Mouse (Mus musculus): ENCODE data around the gene Camsap2.
A peak's percentile ranks its signal among the peaks of the same experiment; 100 is the strongest.

Camsap2 gene

GRCm38 (mm10) chr1:136255174-136255573, 90.7 kb downstream of the Camsap2 start:
- DNase-seq = no peak

GRCm38 (mm10) chr1:136254503-136255065, 91.3 kb downstream of the Camsap2 start:
- no peak for DNase-seq

GRCm38 (mm10) chr1:136253472-136253871, 92.4 kb downstream of the Camsap2 start:
- DNase-seq = no peak

DNA sequence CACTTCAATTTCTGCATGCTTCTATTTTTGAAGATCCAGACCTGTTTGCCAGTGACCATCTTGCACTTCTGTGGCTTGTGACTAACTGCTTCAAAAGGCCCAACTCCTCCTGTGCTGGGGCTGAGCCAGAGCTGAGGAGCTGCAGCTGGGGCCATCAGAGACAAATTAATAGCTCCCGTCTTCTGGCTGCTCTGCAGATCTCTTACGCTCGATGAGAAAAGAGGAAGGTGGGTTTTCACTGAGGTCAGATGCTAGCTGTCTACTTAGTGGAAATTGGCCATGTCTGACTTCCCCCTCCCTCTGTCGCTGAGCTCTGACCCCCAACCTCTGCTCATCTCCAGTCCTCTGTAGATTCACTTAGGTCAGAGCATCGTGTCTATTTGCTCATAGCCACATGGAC, 96.2 kb downstream of the Camsap2 start:
- no peak for DNase-seq

DNA sequence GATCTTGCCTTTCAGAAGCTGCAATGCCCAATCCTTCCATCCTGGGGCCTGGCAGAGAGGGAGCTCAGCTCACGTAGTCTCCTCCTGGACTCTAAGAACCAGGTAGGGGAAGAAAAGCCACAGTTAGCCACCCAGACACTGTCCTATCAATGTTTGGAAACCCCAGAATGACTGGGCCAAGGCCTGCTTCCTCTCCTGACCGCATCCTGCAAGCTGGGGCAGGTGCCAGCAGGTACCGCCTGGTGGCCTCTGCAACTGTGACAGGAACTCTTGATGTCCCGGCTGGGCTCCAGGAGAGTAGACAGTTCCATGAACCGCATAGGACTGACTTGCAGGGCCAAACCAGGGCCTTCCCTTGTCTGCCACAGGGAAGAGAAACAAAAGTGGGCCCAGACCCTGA, 98.5 kb downstream of the Camsap2 start:
- DNase-seq = no peak

GRCm38 (mm10) chr1:136244469-136244868, 101.4 kb downstream of the Camsap2 start:
- DNase-seq = no peak

GRCm38 (mm10) chr1:136241801-136242200, 104.1 kb downstream of the Camsap2 start:
- no peak for DNase-seq

DNA sequence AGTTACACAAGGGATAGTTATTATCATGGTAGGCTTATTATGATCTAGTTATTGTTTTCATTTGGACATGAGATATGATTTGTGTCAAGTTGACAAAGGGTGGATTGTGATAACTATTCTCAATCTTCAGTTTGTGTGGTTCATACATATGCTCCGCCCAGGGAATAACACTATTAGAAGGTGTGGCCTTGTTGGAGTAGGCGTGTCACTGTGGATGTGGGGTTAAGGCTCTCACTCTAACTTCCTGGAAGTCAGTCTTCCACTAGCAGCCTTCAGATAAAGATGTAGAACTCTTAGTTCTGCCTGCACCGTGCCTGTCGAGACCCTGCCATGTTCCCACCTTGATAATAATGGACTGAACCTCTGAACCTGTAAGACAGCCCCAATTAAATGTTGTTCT, 107.4 kb downstream of the Camsap2 start:
- DNase-seq = no peak

- no peak for DNase-seq
Observed at GRCm38 (mm10) chr1:136234595-136235092, 111.3 kb downstream of the Camsap2 start.

DNA sequence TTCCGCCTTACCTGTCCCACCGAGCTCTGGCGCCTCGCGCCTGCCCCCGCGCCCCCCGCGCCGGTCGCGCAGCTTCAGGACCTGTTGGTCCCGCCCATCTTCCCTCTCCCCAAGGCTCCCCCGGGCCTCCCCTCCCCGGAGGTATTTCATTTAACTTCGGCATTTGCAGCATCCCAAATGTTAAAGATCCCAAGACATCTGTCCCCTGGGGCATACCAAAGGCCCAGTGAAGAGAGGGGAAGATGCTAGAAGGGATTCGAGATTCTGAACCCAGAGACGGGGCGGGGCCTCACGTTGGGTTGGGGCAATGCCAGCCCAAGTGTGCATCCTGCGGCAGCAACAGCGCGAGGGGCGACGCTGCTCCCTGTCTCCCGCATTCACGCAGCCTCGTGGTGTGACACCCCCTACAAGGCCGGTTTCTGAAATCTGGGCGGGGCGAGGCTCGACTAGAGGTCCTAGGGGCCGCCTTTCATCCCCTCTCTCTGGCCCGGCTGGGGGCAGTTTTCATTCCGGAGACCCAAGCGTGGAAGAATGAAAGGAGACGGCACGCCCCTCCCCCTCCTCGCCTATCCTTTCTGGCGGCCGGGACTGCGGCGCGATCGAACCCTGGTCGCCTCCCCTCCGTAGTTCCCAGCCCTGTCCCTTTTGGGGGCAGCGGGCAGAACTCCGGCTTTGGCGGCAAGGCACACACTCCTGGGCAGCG, 111.9 kb downstream of the Camsap2 start, which contains the start of gene Inava:
Inava (minus strand) TSS at position 373 of the 703 bp plus-strand sequence.
- DNase-seq = peak; percentile 72

GRCm38 (mm10) chr1:136232986-136233790, 112.7 kb downstream of the Camsap2 start:
- DNase-seq = no peak

DNA sequence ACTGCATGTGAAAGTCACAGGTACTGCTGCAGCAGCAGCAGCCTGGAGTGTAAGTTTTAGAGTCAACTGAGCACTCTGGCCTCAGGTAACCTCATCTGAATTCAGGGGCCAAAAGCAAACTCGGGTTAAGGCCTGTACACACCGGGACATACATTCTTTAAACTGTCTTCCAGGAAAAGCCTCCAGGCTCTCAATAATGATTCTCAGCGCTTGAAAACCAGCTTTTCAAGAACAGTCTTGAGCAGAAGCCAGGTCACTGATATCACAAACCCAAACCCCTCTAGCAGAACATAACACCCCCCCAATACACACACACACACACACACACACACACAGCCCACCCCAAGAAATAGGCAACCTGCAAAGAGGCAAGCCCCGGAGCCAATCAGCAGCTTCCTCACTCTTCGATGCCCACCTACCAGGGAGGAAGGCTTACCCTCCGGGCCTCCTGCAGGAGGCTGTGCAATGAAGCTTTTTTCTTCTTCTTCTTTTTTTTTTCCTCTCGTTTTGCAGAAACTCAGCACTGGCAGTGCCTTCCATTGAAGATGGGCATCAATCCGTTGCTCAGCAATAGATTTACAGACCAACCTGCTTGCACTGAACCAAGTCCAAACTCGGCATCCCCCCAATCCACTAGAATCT, 113.5 kb downstream of the Camsap2 start:
- DNase-seq = no peak

DNA sequence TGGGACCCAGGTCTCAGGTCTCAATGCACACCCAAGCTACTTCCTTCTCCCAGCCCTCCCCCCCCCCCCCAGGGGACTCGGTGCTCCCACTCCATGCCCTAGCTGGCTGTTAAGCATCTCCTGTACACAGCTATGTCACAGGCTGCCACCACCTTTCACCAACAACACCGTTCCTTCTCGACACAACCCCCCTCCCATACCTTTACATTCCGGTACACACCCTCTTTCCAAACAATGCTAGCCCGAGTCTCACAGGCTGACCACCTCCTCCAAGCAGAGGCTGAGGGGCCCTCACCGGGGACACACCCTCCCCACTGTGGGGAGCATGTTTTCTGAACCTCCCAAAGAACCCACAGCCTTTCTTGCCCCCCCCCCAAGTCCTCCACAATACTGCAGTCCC, 114.3 kb downstream of the Camsap2 start:
- DNase-seq = no peak

DNA sequence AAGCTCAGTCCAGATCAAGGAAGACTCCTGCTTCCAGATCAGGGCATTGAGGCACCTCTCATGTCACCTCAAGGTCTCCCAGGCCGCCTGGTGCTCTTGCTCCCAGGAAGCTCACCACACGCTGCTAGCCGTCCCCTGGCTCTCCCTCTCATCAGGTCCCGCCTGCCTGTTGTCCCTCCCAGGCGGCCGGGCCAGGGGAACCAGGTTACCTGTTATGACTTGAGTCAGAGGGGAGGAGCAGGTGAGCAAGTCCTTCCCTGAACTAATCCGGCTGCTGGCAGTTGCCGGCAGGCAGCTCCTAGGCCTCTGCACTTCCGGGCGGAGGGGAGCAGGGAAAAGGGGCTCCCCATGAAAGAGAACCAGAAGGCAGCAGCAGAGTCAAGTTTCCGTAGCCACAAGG, 115.7 kb downstream of the Camsap2 start:
- peak; percentile 77 for DNase-seq

DNA sequence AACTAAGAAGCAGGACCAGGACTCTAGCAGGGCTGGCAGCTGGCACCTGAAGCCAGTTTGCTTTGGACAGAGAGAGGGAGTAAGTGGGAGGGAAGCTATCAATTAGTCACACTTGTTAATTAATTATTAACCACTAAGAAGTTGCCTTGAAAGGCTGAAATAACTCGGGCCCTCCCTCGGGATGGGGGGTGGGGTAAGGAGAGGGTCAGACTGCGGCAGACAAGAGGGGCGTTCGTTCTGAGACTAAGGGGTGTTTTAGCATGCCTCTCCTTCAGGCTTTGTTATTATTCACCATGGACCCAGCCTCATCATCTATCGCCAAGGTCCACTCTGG, 116.9 kb downstream of the Camsap2 start:
- peak; percentile 72 for DNase-seq

DNA sequence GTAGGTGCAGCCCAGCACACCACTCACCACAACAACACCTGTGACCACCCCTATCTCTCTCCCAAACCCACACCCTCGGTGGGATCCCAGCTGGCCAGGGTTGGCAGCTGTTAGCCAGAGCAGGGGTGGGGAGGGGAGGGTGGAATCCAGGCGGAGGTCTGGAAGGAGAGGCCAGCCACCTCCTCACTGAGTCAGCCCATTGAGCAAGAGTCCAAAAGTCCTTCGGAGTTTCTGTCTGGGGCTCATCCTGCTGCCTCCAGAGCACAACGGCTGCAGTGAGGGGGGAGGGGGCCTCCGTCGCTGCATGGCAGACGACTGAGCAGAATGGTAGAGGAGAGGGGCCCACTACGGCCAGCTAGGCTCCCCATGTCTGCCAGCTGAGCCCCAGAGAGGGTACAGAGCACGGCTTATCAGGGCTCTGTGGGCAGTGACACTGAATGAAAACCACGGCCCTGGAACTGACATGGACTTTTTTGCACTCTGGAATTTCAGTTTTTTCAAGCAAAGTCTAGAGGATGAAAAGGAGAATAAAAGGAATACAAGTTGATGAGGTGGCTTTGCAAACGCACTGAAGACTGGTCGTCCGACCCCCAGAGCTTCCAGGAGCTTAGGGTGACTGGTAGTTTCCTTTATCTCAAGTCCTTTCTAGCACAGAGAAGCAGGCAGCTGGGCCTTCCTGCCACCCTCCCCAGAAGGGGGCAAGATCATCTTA, 117.4 kb downstream of the Camsap2 start:
- DNase-seq = peak; percentile 80

DNA sequence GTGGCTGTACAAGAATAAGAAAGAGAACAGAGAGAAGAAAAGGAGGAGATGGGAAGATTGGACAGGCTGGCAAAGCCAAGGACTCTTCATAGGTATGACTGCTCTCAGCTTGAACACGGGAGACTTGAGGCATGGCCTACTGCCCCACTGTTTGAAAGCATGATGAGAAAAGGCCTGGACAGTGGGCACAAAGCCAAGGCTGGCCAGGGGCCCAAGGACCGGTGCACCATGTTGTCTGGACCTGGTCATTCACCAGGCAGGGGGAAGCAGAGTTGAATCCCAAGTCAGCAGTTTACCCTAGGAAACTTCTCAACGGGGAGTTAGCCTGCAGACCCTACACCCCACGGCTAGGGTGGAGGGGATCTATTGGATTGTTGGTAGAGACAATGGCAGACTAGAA, 118.0 kb downstream of the Camsap2 start:
- peak; percentile 88 for DNase-seq

DNA sequence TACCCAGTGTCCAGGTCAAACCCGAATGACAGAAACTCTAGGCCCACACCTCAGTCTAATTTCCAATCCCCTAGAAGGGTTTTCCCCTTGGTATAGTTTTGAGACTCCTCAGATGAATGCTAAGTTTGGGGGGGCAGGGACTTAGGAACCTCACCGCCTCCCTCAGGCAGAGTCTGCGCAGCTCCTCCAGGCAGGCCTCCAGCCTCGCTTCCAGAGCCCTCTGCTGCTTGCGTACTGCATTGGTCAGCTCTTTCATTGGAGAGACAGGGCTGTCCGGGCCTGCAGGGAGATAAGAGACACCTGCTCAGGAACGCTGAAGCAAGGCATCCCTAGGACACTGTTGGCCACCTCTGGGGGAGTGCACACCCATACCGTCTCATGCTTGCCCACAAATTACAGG, 119.3 kb downstream of the Camsap2 start:
- no peak for DNase-seq

DNA sequence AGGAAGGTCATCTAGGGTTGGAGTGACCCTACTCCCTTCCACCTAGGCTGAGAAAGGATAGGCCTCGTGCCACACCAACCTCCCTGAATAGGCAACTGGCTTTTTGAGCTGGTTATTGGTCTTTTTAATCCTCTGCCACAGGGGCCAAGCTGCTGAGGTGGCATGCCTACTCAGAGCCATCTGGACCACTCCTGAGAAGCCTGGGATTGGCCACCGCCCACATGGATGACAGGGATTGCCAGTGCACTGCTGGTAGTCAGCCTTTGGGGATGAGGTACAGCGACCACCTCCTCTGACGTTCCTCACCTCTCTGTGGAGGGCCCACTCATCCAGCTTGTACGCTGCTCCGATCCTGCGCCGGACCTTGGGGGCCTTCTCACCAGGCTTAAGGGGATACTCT, 120.1 kb downstream of the Camsap2 start:
- DNase-seq = no peak

DNA sequence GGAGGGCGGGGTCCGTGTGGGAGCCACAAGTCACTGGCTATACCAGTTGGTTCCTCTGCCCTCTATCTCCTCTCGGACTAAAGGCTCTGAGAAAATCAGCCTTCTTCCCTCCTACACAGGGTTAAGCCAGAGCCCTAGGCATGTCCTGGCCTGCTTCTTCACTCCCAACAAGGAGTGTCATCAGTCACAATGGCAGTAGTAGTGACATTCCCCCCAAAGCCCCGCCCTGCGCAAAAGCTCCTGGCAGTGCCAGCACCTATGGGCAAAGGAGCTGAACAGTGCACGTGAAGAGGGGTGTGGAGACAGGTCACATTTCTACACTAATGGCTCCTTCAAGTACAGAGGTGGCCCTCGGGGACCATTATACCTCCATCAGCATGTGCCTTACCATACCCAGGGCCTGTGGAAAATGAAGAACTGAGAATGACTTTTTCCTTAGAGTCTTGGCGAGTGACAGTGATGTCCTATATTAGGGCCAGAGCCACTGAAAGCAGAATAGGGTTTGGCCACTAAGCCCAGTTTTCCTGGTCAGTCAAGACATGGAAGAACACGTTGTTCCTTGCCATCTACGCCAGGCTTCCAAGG, 122.1 kb downstream of the Camsap2 start:
- no peak for DNase-seq

GRCm38 (mm10) chr1:136222386-136222785, 123.5 kb downstream of the Camsap2 start:
- no peak for DNase-seq
